Mouse (Mus musculus) T-helper 17 cell (primary cell): ENCODE measurements at regions not wholly inside any gene's neighbourhood (a gene's known extent, or its start where the extent isn't known, plus 50 kb on each side); places are given as distances from the start of the nearest gene placed in this dataset.

Experiments used
- in situ Hi-C, 2 experiments: fragments of 300-600 bp; cut with MboI, MseI; formaldehyde crosslinking; loops; 1 replicate in 1 of 2; 2 replicates in 1 of 2; pipeline ENCODE4 v1.15.1; 2025; ENCODE audit warnings: high pct_unique_total_duplicates in 2 of 2

- in situ Hi-C loops: loop anchor here in 1 of 2 experiments (25.0 kb wide), 1 partner anchor 1026 kb away; no protein-coding TSS in a partner anchor
Observed at GRCm38 (mm10) chr16:77863246-77863645, 261.4 kb upstream of the Gm11146 start.

- in situ Hi-C loops: loop anchor here in 1 of 2 experiments (25.0 kb wide), 1 partner anchor 1015 kb away; no protein-coding TSS in a partner anchor
Observed at GRCm38 (mm10) chr16:77852066-77852781, 250.3 kb upstream of the Gm11146 start.

- in situ Hi-C loops: loop anchor here in 1 of 2 experiments (25.0 kb wide), 1 partner anchor 1014 kb away; no protein-coding TSS in a partner anchor
Observed at GRCm38 (mm10) chr16:77851206-77852065, 249.5 kb upstream of the Gm11146 start.

GRCm38 (mm10) chr16:77835767-77836166 lies 233.9 kb upstream of the Gm11146 start:
- in situ Hi-C loops: loop anchor here in 1 of 2 experiments (5.0 kb wide), 1 partner anchor 33 kb away; no protein-coding TSS in a partner anchor

- in situ Hi-C loops: no loop called here
Observed at GRCm38 (mm10) chr16:77827322-77828117, 225.6 kb upstream of the Gm11146 start.

GRCm38 (mm10) chr16:77799709-77800108 lies 197.8 kb upstream of the Gm11146 start:
- in situ Hi-C loops: loop anchor here in 1 of 2 experiments (5.0 to 25.0 kb wide), 2 partner anchors 38 to 638 kb away; no protein-coding TSS in a partner anchor

GRCm38 (mm10) chr16:77796926-77797325 lies 195.0 kb upstream of the Gm11146 start:
- in situ Hi-C loops: loop anchor here in 1 of 2 experiments (25.0 kb wide), 1 partner anchor 640 kb away; no protein-coding TSS in a partner anchor

GRCm38 (mm10) chr16:77789652-77790051 lies 187.8 kb upstream of the Gm11146 start:
- in situ Hi-C loops: loop anchor here in 1 of 2 experiments (25.0 kb wide), 1 partner anchor 648 kb away; no protein-coding TSS in a partner anchor

- in situ Hi-C loops: loop anchor here in 1 of 2 experiments (25.0 kb wide), 1 partner anchor 648 kb away; no protein-coding TSS in a partner anchor
Observed at GRCm38 (mm10) chr16:77789206-77789605, 187.3 kb upstream of the Gm11146 start.

- in situ Hi-C loops: loop anchor here in 1 of 2 experiments (25.0 kb wide), 1 partner anchor 649 kb away; no protein-coding TSS in a partner anchor
Observed at GRCm38 (mm10) chr16:77788781-77789150, 186.9 kb upstream of the Gm11146 start.

- in situ Hi-C loops: loop anchor here in 1 of 2 experiments (25.0 kb wide), 1 partner anchor 649 kb away; no protein-coding TSS in a partner anchor
Observed at GRCm38 (mm10) chr16:77788041-77788780, 186.3 kb upstream of the Gm11146 start.

GRCm38 (mm10) chr16:77787025-77787424 lies 185.1 kb upstream of the Gm11146 start:
- in situ Hi-C loops: loop anchor here in 1 of 2 experiments (25.0 kb wide), 1 partner anchor 650 kb away; no protein-coding TSS in a partner anchor

GRCm38 (mm10) chr16:77779019-77779418 lies 177.1 kb upstream of the Gm11146 start:
- in situ Hi-C loops: loop anchor here in 1 of 2 experiments (25.0 kb wide), 1 partner anchor 658 kb away; no protein-coding TSS in a partner anchor

- in situ Hi-C loops: no loop called here
Observed at GRCm38 (mm10) chr16:77772075-77772474, 170.2 kb upstream of the Gm11146 start.

GRCm38 (mm10) chr16:77760926-77761347 lies 159.0 kb upstream of the Gm11146 start:
- in situ Hi-C loops: no loop called here

GRCm38 (mm10) chr16:77760479-77760878 lies 158.6 kb upstream of the Gm11146 start:
- in situ Hi-C loops: no loop called here

GRCm38 (mm10) chr16:77759997-77760396 lies 158.1 kb upstream of the Gm11146 start:
- in situ Hi-C loops: loop anchor here in 1 of 2 experiments (10.0 kb wide), 1 partner anchor 545 kb away; the partner anchor contains the start of gene Cxadr

GRCm38 (mm10) chr16:77754882-77755281 lies 153.0 kb upstream of the Gm11146 start:
- in situ Hi-C loops: loop anchor here in 1 of 2 experiments (10.0 kb wide), 1 partner anchor 550 kb away; the partner anchor contains the start of gene Cxadr

- in situ Hi-C loops: no loop called here
Observed at GRCm38 (mm10) chr16:77749474-77749873, 147.6 kb upstream of the Gm11146 start.

- in situ Hi-C loops: no loop called here
Observed at GRCm38 (mm10) chr16:77743838-77744237, 141.9 kb upstream of the Gm11146 start.
